Mouse (Mus musculus) frontal cortex, adult (tissue): ENCODE measurements around the gene Abtb1.

Source experiments
- ATAC-seq: cut with Nextera tagmentation; 2 replicates; pipeline ENCODE4 v1.9.2; 2017; ENCODE audit warnings: mild to moderate bottlenecking, moderate library complexity, mixed read lengths; ENCODE audit not compliant: low TSS enrichment

The Abtb1 gene

DNA sequence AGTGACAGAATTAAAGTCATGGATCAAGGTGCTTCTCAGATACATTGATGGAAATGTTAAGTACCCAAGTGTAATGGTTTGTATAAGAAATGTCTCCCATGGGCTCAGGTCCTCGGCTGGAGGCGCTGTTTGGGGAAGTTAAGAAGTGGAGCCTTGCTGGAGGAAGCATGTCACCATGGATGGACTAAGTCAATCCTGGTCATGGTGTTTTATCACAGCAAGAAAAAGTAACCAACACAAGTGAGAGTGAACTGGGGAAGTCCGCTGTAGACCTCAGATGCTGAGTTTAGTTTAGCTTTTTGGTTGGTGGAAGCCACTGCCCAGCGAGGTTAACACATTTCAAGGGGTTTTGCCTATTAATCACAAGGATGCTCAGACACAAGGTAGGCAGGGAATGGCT lies 12.2 kb downstream of the Abtb1 start:
- ATAC-seq, result no peak

DNA sequence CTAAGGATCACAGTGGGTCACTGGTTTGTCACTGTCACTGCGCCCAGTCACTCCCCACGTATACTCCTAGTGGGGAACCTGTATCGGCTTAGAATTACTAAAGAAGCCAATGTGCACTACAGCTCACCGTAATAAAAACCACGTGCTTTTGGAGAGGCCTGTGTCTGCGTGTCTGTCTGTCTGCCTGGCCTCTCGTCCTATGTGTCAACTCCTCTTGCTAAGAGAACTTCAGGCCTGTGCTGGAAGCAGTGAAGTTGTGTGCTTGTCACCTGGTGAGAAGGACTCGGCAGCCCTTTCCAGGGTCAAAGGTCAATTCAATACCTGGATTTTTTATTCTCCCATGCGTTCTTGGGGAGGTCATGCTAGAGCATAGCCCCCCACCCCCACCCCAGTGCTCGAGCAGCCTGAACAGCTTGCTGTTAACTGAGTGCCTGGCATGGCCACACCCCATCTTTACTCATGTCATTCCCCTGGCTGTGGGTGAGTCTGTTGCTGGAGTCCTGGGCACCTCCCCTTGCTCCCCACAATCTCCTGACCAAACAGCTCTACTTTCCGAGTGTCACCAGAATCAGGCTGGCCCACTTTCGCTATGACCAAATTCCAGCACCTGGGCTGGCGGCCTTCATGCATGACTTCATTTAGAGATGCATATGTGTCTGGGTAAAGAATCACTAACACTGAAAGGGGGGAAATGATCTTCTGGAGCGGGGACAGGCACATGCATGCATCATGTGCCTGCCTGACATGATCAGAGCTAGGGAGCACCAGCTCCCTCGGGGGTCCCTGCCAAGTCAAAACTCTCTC lies 13.4 kb downstream of the Abtb1 start:
- ATAC-seq, result no peak

DNA sequence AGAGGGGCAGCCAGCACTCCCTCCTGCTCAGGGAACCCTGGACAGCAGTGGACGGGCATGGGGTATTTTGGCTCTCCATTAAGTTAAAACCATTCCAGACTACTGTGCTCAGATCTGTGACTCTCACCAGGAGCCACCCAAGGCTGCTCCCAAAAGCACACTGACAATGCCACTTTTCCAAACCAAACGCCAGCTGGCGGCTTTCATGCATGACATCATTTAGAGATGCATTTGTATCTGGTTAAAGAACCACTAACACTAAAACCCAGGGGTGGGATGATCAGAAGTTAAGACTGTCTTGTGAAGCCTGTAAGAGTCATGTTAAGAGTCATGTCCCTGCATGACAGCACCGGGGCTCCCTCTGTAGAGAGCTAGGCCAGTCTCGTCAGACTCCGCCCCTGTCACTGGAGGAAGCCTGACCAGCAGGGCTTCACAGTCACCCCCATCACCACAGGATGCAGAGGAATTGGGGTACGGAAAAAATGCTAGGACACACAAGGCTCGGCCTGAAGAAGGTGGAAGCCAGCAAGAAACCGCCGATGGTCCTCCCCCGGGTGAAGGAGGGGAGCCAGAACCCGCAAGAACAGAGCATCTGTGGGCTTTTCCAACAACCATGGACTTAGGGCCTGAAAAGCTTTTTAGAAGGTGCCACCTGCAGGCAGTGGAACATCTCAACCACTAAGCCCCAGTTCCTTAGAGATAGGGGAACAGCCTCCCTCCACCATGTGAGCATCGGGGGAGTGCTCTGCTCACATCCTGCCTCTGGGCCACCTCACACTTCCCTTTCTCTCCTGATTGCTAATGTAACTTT lies 14.2 kb downstream of the Abtb1 start:
- peak; percentile 51 for ATAC-seq

DNA sequence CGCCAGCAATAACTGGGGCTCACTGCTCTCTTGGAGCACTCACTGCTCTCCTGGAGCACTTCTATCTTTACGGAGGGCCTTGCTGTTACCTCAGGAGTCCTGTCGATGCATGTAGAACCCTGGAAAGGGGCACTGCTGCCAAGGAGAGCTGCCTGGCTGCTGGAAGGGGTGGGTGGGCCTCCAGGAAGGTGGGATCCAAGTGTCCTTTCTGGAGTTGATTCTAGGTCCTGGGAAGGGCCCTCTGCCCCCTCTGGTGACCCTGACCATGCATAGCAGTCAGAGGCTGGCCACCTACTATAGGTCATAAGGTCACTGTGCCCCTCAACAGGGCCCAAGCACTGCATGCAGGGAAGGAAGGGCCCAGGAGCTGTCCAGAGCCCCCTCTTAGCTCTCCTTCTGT lies 14.8 kb downstream of the Abtb1 start:
- no peak for ATAC-seq

DNA sequence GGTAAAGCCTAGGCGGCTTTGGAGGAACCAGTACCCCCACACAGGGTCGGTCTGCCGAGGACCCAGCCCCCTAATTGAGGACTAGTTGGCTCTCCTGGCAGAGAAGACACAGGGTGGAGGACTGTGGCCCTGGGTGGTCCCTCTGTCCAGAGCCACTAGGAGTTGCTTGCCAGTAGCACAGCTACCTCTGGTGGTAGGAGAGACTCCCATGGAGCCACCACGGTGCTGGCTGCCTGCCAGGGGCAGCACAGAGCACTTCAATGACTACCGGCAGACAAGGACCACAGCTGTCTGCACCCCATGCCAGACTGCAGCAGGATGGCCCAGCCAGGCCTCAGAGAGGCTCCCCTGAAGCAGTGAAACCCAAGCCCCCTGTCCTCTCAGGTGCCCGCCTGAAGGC lies 15.2 kb downstream of the Abtb1 start:
- no peak for ATAC-seq

DNA sequence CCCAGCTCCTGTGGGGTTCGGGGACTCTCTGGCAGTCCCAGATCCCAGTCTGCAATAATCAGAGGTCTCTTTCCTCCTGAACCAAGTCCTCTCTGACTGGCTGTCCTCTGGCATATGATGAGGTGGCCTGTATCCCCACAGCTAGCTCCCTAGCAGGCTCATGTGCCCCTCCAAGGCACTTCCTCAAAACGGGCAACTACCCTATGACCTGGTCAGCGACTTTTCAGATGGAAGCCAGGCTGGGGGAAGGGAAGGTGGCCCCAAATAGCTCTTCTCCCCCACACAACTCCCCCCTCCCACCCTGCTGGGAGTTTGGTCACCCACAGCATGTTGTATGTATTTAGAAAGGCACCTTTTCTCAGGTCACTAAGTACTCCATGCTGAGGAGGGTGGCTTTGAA lies 15.7 kb downstream of the Abtb1 start:
- no peak for ATAC-seq

DNA sequence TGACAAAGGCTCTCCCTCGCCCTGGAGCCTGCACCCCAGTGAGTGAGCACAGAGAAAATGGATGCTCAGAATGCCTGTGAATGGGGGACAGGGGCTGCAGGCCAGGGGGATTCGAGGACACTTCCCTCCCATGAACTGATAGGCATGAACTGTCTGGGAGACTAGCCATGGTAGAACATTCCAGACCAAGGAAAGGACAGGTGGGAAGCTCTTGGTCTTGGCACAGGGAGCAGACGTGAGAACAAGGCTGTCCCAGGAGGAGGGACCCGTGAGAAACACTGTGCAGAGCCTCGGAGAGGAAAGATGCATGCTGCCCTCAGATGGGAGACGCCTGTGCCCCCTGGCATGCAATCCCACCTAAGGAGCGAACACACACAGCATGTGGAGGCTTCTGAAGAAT lies 17.6 kb downstream of the Abtb1 start:
- ATAC-seq, result no peak

DNA sequence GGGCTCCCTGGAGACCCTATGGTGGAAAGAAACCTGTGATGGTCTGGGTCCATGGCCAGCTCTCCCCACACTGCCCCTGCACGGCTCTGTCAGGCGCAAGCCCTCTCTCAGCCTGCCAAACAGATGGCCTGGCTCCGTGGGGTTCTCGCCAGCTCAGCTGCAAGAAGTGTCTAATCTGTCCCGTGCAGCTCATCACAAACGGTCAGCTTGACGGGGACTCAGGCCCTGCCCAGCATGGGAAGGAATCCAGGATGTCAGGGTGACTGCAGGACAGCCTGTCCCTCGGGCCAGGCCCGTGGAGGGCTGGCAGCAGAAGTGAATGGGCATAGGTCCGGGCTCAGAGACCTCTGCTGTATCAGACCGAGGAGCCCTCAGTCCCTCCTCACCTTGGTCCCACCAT lies 19.9 kb downstream of the Abtb1 start:
- ATAC-seq, result peak; percentile 42

DNA sequence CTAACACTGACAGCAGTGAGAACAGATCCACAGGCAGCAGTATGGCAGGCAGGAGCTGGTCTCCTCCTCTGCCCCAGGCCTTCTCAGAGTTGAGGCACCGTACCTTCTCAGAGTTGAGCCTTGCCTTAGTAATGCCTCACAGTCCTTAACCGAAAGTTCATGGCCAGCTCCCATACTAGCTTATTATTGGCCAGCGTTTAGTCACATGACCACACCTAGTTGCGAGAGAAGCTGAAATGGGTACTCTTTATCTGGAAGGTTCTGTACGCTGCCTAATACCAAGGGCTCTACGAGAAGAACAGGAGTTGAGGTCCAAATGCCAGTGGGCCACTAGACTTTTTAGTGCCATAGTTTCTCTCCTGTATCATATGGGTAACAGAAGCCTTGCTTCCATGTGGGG lies 20.5 kb downstream of the Abtb1 start:
- ATAC-seq, result no peak

DNA sequence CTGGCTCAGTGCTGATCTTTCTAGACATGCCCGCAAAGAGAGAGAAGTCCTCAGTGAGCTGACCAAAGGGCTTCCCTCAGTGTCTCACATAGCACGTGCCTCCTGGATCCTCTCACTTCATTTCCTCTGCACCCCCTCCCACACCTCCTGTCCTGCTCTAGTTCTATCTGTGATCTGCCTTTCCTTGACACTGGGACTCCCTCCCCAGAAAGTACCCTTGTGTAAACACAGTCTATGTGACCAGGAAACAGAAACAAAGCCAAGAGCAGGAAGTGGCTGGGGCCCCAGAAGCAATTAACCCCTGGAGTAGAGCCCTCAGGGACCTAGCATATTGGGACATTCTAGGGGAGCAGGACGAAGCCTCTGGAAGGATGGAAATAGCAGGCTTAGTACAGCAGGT lies 20.9 kb downstream of the Abtb1 start:
- no peak for ATAC-seq

DNA sequence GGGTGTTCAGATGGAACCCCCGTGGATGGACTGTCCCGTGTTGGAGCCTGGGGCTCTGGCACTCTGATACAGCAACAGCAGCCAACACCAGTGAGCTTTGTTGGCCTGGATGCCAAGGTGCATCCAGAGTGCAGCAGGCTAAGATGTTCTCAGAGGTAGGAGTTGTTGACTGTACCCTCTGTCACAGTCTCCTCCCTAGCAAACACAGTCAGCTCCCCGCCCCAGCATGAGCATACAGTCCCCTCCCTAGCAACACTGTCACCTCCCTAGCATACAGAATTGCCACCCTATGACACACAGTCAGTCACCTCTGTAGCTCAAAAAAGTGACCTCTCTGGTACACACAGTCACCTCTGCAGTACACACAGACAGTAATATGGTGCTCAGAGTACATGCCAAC lies 24.9 kb downstream of the Abtb1 start:
- ATAC-seq, result no peak

DNA sequence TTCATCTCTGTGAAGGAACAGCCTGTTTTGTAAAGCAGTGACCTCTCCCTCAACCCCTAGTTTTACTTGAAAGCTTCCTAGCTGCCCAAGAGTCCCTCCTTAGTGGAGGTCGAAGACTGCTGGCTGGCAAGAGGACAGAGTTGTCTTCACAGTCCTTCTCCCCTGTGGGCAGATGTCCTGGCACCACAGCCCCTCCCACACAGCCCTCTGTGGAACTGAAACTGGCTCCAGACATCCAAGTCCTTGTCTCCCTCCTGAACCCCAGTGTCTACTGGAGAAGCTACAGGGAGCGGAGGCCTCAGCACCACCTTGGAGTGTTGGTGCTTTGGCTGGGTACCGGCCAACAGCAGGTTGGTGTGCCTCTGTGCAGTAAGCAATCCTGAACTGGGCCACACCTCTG lies 26.3 kb downstream of the Abtb1 start:
- ATAC-seq, result no peak

DNA sequence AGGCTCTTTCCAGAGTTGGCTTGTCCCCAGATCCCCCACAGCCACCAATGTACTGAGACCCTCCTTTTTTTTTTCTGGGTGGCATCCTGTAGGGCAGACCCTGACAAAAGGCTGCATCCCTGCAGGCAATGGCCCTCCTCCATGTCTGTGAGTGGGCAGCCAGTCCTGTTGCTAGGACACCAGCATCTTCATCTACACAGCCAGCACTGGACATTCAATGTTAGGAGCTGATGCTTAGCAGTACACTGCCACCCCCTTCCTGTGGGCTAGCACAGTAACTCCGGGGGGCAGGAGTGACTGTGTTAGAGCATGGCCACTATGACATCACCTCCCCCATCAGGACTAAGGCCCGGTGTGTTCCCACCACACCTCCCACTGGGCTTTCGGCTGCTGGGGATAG lies 26.7 kb downstream of the Abtb1 start:
- peak; percentile 22; the same call in 1 of the 2 replicates for ATAC-seq

DNA sequence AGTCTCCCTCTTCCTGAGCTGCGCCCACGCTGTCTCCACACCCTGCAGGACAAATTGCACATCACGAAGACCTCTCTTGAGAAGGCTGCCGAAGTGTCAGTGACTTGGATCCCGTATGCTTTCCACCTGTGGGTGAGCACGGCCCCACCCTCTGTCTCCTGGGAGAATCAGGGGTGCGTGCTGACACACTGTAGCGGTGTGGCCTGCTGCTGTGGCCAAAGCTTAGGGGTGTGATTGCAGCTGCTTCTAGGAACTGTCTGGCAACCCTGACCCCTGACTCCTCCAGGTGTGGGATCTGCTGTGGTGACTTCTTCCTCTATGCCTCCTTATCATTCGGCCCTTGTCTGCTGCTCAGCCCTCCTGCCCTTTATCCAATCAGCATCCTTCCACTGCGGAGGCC lies 28.0 kb downstream of the Abtb1 start:
- ATAC-seq, result no peak

DNA sequence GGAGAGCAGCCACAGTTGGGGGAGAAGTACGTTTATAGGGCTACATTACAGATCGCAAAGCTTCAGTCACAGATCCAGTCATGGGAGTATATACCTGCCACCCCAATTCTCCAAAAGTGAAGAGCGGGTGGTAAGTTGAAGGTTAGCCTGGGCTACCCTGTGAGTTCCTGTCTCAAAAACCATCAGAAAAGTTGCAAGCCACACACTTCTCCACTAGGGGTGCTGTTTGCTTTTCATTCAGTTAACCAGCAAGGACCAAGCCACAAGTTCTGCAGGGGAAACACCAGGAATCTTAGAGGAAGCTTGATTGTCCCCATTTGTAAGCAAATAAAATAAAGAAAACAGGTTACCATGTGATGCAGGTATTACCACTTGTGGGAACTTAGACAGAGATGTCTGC lies 28.9 kb downstream of the Abtb1 start:
- no peak for ATAC-seq

DNA sequence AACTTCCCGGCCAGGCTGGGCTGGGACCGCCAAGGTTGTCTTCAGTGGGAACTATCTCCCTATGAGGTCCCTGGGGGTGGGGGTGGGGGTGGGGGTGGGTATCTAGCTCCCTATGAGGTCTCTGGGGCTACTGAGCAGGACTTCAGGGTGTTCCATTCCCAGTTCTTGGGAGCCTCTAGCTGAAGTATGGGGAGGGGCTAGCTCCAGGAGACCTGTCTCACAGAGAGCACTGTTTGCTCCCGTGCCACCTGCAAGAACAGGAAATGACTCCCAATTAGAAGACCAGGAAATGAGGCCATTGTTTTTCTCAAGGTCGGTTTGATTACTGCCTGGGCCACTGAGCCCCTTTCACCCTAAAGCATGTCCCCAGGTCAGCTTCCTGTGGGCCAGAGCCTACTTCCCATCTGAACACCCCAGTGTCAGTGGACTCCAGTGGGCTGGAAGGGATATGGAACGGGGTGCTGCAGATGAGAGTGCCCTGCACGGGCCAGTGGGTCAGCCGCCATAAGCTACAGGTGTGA lies 29.8 kb downstream of the Abtb1 start:
- no peak for ATAC-seq

DNA sequence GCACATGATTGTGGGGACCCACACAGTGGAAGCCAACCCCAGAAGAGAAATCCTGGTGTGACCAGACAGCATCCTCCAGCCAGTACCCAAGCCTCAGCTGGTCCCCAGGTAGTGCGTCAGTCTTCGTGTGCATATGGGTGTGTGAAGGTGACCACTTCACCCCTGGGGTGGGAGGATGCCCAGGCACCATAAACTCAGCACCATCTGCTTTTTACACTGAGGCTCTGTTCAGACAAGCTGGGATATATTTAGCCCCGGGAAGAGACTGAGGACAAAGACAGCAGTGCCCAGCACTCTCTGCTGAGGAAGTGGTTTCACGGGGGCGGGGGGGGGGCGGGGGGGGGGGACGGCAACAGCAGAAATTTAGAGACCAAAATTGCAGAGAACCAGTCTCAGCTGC lies 30.4 kb downstream of the Abtb1 start:
- peak; percentile 53 for ATAC-seq

DNA sequence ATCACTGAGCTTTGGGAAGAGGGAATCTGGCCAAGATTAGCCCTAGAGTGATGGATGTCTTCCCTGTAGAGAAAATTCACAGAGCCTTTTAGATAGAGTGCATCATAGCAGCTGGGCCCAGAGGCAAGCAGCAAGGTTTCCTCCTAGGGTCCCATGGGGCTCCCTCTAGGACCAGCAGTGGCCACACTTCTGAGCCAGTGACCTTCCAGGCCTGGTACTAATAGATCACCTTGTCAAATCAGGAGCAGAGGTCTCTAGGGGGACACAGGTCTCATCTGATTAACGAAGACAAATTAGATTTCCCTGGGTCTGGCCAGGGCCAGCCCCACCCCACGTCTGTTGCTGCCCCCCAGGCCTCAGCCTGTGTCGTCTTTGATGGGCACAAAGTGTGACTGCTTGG lies 31.5 kb downstream of the Abtb1 start:
- ATAC-seq, result no peak

DNA sequence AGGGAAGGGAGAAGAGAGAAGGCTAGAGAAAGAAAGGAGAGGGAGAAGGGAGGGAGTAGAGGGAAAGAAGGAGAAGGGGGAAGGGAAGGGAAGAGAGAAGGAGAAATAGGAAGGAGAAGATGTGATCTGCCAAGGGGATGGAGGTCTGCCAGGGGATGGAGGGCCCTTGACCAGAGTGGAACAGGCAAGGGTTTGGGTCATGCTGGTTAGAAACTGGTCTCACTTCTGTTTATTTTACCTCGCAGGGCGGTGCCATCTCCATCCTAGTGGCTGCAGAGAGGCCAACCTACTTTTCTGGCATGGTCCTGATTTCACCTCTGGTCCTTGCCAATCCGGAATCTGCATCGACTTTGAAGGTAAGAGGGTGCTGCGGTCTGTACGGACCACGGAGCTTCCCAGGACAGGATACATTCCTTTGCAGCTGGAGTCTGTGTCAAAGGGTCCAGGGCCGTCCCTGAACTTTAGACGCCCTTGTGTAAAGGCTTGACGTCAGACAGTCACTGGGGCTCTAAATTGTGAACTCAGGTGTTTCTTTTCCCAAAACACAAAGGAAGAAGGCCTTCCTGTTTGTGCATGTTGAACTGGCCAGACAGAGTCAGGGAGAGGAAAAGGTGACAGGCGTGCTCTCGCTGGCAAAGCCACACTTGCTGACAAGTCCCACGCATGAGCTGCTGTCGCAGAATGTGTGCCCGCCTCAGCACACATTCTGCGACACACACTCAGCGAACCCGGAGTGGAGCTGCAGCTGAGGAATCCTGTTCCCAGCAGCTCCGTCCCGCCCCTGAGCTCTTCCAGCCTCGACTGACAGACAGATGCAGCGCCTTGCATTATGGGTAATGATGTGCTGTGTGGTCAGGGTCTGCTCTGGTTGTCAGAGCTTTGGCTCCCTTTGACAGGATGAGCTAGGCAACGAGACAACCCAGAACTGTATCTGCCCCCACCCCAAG lies 32.4 kb downstream of the Abtb1 start:
- ATAC-seq, result peak; percentile 34; the same call in 1 of the 2 replicates

DNA sequence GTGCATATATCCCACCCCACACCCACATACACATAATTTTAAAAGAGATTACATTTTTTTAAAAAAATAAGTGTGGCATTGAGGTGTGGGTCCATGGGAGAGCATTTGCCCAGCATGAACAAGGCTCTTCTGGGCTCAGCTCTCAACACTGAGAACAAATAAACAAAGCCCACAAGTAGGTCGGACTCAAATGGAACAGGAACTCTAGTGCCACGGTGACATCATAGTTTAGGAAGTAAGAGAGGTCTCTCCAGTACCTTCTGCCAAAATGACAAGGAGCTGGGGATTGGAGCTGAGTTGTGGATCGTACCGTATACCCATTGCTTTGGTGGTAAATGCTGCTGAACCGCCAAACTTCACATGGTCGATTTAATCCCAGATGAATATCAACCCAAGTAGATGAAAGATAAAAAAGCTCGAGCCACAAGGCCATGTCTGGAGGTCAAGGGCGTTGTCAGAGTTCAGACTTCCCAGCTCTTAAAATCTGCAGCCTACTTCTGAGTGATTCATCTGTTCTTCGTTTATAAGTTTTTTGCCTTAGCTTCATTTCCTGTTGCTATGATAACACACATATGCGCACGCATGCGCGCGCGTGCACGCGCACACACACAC lies 36.7 kb downstream of the Abtb1 start:
- no peak for ATAC-seq

DNA sequence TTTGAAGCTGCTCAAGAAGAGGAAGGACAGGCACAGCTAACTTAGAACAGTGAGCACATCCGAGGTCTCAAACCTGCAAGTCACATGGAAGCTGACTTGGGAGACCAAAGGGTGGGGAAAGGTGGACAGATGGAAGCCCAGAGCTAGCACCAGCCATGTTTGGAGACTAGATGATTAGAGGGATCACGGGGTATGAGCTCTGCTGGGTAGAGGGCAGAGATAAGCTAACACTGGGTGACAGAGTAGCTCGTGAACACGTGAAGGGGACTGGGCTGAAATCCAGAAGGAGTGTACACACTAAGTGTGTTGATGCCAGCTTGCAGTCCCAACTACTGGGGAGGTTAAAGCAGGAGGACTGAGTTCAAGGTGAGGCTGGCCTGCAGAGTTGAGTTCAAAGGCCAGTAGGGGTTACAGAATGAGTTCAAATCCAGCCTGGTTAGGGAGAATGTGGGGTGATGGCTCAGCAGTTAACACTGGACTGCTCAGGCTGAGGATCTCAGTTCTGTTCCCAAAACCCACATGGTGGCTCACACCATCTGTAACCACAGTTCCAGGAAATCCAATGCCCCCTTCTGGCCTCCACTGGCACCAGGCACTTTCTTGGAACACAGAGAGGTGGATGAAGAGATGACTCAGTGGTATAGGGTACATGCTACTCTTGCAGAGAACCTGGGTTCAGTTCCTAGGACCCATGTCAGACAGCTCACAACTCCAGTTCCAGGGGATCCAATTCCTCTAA lies 37.7 kb downstream of the Abtb1 start:
- no peak for ATAC-seq
